Mouse (Mus musculus): ENCODE results near the gene Stim1. TPM values are rescaled to one million over a fixed set of nuclear protein-coding genes. Genes with fewer than 3 reads are reported as not detected.

Gene Stim1
- polyA plus RNA-seq, 1 experiment: 37.0 TPM

GRCm38 (mm10) chr7:102268395-102268748, 766 bp downstream of the Stim1 start:
- no peaks in the 10 kb centered on the region for H3K4me1 ChIP-seq (ENCODE audit: control insufficient read depth, insufficient read depth, low read length)
- H3K27ac ChIP-seq (ENCODE audit: insufficient read depth, low read depth, low read length): no peak overlapping the region
- no peak for DNase-seq
- peak overlapping the region; percentile 87 for H3K4me3 ChIP-seq (ENCODE audit: insufficient read depth, low read depth, low read length)
- TF ChIP-seq CTCF (conservative IDR thresholded peaks at IDR 0.05; ENCODE audit: insufficient read depth, insufficient read length, low read depth, low read length) (no peak), POLR2A (IDR thresholded peaks at IDR 0.05; ENCODE audit: low read depth, low read length) (no peak)
- H3K27me3 ChIP-seq (replicated peaks; ENCODE audit: control insufficient read depth, insufficient read depth, low read length): no peaks in the 10 kb centered on the region
- no peaks in the 10 kb centered on the region for H3K36me3 ChIP-seq (ENCODE audit: control insufficient read depth, insufficient read depth, low read length)
- whole genome bisulfite sequencing: 25% methylated on average over 12 of the region's 12 CpGs

GRCm38 (mm10) chr7:102272422-102272948, 4.9 kb downstream of the Stim1 start:
- Histone ChIP-seq H3K36me3 (ENCODE audit: control insufficient read depth, insufficient read depth, low read length) (no peaks in the 10 kb centered on the region), H3K27me3 (replicated peaks; ENCODE audit: control insufficient read depth, insufficient read depth, low read length) (no peaks in the 10 kb centered on the region), H3K27ac (ENCODE audit: insufficient read depth, low read depth, low read length) (no peak overlapping the region), H3K4me3 (ENCODE audit: insufficient read depth, low read depth, low read length) (no peak overlapping the region), H3K4me1 (ENCODE audit: control insufficient read depth, insufficient read depth, low read length) (no peaks in the 10 kb centered on the region)
- no peak for TF ChIP-seq CTCF (conservative IDR thresholded peaks at IDR 0.05; ENCODE audit: insufficient read depth, insufficient read length, low read depth, low read length)
- TF ChIP-seq POLR2A (IDR thresholded peaks at IDR 0.05; ENCODE audit: low read depth, low read length): no peak
- DNase-seq: no peak
- WGBS: 90% methylated on average over 3 of the region's 3 CpGs

- TF ChIP-seq POLR2A (IDR thresholded peaks at IDR 0.05; ENCODE audit: low read depth, low read length): no peak
- Histone ChIP-seq H3K27ac (ENCODE audit: insufficient read depth, low read depth, low read length) (no peak overlapping the region), H3K4me1 (ENCODE audit: control insufficient read depth, insufficient read depth, low read length) (no peaks in the 10 kb centered on the region), H3K27me3 (replicated peaks; ENCODE audit: control insufficient read depth, insufficient read depth, low read length) (no peaks in the 10 kb centered on the region), H3K4me3 (ENCODE audit: insufficient read depth, low read depth, low read length) (no peak overlapping the region), H3K36me3 (ENCODE audit: control insufficient read depth, insufficient read depth, low read length) (no peaks in the 10 kb centered on the region)
- WGBS: 100% methylated on average over 1 of the region's 1 CpGs
- DNase-seq: no peak
Measured at GRCm38 (mm10) chr7:102281403-102281802, 13.8 kb downstream of the Stim1 start.

- no peak overlapping the region for H3K4me3 ChIP-seq (ENCODE audit: insufficient read depth, low read depth, low read length)
- DNase-seq: no peak
Measured at GRCm38 (mm10) chr7:102282261-102282660, 14.7 kb downstream of the Stim1 start.

GRCm38 (mm10) chr7:102289466-102289865, 21.9 kb downstream of the Stim1 start:
- DNase-seq: no peak
- no peak overlapping the region for H3K27ac ChIP-seq (ENCODE audit: insufficient read depth, low read depth, low read length)
- H3K4me3 ChIP-seq (ENCODE audit: insufficient read depth, low read depth, low read length): no peak overlapping the region
- TF ChIP-seq POLR2A (IDR thresholded peaks at IDR 0.05; ENCODE audit: low read depth, low read length): no peak
- no peak for TF ChIP-seq CTCF (conservative IDR thresholded peaks at IDR 0.05; ENCODE audit: insufficient read depth, insufficient read length, low read depth, low read length)
- H3K4me1 ChIP-seq (ENCODE audit: control insufficient read depth, insufficient read depth, low read length): no peaks in the 10 kb centered on the region; the same call in 1 of the 2 replicates
- no peaks in the 10 kb centered on the region; the same call in 1 of the 2 replicates for H3K27me3 ChIP-seq (replicated peaks; ENCODE audit: control insufficient read depth, insufficient read depth, low read length)
- H3K36me3 ChIP-seq (ENCODE audit: control insufficient read depth, insufficient read depth, low read length): no peaks in the 10 kb centered on the region
- whole genome bisulfite sequencing: 86% methylated on average over 6 of the region's 6 CpGs

More at GRCm38 (mm10) chr7:102282261-102282660, 14.7 kb downstream of the Stim1 start:
- TF ChIP-seq CTCF (conservative IDR thresholded peaks at IDR 0.05; ENCODE audit: insufficient read depth, insufficient read length, low read depth, low read length) (no peak), POLR2A (IDR thresholded peaks at IDR 0.05; ENCODE audit: low read depth, low read length) (no peak)
- Histone ChIP-seq H3K36me3 (ENCODE audit: control insufficient read depth, insufficient read depth, low read length) (no peaks in the 10 kb centered on the region), H3K27ac (ENCODE audit: insufficient read depth, low read depth, low read length) (no peak overlapping the region), H3K4me1 (ENCODE audit: control insufficient read depth, insufficient read depth, low read length) (no peaks in the 10 kb centered on the region), H3K27me3 (replicated peaks; ENCODE audit: control insufficient read depth, insufficient read depth, low read length) (no peaks in the 10 kb centered on the region)
- WGBS: 82% methylated on average over 5 of the region's 5 CpGs

GRCm38 (mm10) chr7:102292228-102292627, 24.6 kb downstream of the Stim1 start:
- TF ChIP-seq CTCF (conservative IDR thresholded peaks at IDR 0.05; ENCODE audit: insufficient read depth, insufficient read length, low read depth, low read length): no peak
- no peak for TF ChIP-seq POLR2A (IDR thresholded peaks at IDR 0.05; ENCODE audit: low read depth, low read length)
- DNase-seq: peak; percentile 12
- 74% methylated on average over 3 of the region's 3 CpGs for WGBS

GRCm38 (mm10) chr7:102293234-102293633, 25.6 kb downstream of the Stim1 start:
- H3K4me1 ChIP-seq (ENCODE audit: control insufficient read depth, insufficient read depth, low read length): no peaks in the 10 kb centered on the region; the same call in 1 of the 2 replicates
- peak; percentile 85 for DNase-seq
- H3K36me3 ChIP-seq (ENCODE audit: control insufficient read depth, insufficient read depth, low read length): no peaks in the 10 kb centered on the region
- H3K27ac ChIP-seq (ENCODE audit: insufficient read depth, low read depth, low read length): no peak overlapping the region
- WGBS: 16% methylated on average over 2 of the region's 2 CpGs
- peaks cover 2% of the 10 kb centered on the region for H3K27me3 ChIP-seq (replicated peaks; ENCODE audit: control insufficient read depth, insufficient read depth, low read length)
- TF ChIP-seq CTCF (conservative IDR thresholded peaks at IDR 0.05; ENCODE audit: insufficient read depth, insufficient read length, low read depth, low read length) (no peak), POLR2A (IDR thresholded peaks at IDR 0.05; ENCODE audit: low read depth, low read length) (no peak)
- H3K4me3 ChIP-seq (ENCODE audit: insufficient read depth, low read depth, low read length): no peak overlapping the region

More at GRCm38 (mm10) chr7:102292228-102292627, 24.6 kb downstream of the Stim1 start:
- Histone ChIP-seq H3K4me1 (ENCODE audit: control insufficient read depth, insufficient read depth, low read length) (no peaks in the 10 kb centered on the region; the same call in 1 of the 2 replicates), H3K36me3 (ENCODE audit: control insufficient read depth, insufficient read depth, low read length) (no peaks in the 10 kb centered on the region), H3K27ac (ENCODE audit: insufficient read depth, low read depth, low read length) (no peak overlapping the region), H3K4me3 (ENCODE audit: insufficient read depth, low read depth, low read length) (no peak overlapping the region), H3K27me3 (replicated peaks; ENCODE audit: control insufficient read depth, insufficient read depth, low read length) (peaks cover 2% of the 10 kb centered on the region)
